Mouse (Mus musculus) midbrain, embryonic 16.5 days (tissue): ENCODE measurements at regions not wholly inside any gene's neighbourhood (a gene's known extent, or its start where the extent isn't known, plus 50 kb on each side); places are given as distances from the start of the nearest gene placed in this dataset.
A peak's percentile ranks its signal among the peaks of the same experiment; 100 is the strongest.

ENCODE experiments used
- ATAC-seq: fragments of 200-750 bp; cut with Nextera tagmentation; 2 replicates; pipeline ENCODE4 v1.8.0; 2017; ENCODE audit warnings: moderate TSS enrichment
- H3K27ac ChIP-seq: fragments of 300-500 bp; sonication (generic); 2 replicates; pipeline ENCODE4 v1.5.1; 2014; ENCODE audit warnings: mild to moderate bottlenecking, low read length, mixed read lengths
- H3K27me3 ChIP-seq: fragments of 300-500 bp; sonication (generic); 2 replicates; pipeline ENCODE4 v1.6.1; 2014; ENCODE audit warnings: low read depth, low read length, mixed read lengths; ENCODE audit not compliant: control insufficient read depth, insufficient read depth
- H3K36me3 ChIP-seq: fragments of 300-500 bp; sonication (generic); 2 replicates; pipeline ENCODE4 v1.6.1; 2014; ENCODE audit warnings: mild to moderate bottlenecking, low read length, moderate library complexity, mixed read lengths; ENCODE audit not compliant: control insufficient read depth, insufficient read depth
- H3K4me1 ChIP-seq: fragments of 300-500 bp; sonication (generic); 2 replicates; pipeline ENCODE4 v1.6.1; 2014; ENCODE audit warnings: mild to moderate bottlenecking, low read length, mixed read lengths; ENCODE audit not compliant: control insufficient read depth, insufficient read depth
- H3K4me2 ChIP-seq: fragments of 300-500 bp; sonication (generic); 2 replicates; pipeline ENCODE4 v1.6.1; 2014; ENCODE audit warnings: mild to moderate bottlenecking, low read length, mixed read lengths
- H3K4me3 ChIP-seq: fragments of 300-500 bp; sonication (generic); 2 replicates; pipeline ENCODE4 v1.5.1; 2014; ENCODE audit warnings: low read depth, mild to moderate bottlenecking, low read length, moderate library complexity, mixed read lengths
- H3K9ac ChIP-seq: fragments of 300-500 bp; sonication (generic); 2 replicates; pipeline ENCODE4 v1.6.1; 2014; ENCODE audit warnings: low read depth, low read length, mixed read lengths
- H3K9me3 ChIP-seq: fragments of 300-500 bp; sonication (generic); replicated peaks from 2 replicates; pipeline ENCODE4 v1.6.1; 2014; ENCODE audit warnings: mild to moderate bottlenecking, low read length, mixed read lengths; ENCODE audit not compliant: control insufficient read depth, poor library complexity, severe bottlenecking
- WGBS: fragments of 180-500 bp; shearing (Covaris S2); extraction: QIAGEN DNeasy Blood & Tissue Kit; methylation state at CpG from one replicate; pipeline ENCODE4 v1.1.7; 2014; 5-methylcytosine and 5-hydroxymethylcytosine counted together

DNA sequence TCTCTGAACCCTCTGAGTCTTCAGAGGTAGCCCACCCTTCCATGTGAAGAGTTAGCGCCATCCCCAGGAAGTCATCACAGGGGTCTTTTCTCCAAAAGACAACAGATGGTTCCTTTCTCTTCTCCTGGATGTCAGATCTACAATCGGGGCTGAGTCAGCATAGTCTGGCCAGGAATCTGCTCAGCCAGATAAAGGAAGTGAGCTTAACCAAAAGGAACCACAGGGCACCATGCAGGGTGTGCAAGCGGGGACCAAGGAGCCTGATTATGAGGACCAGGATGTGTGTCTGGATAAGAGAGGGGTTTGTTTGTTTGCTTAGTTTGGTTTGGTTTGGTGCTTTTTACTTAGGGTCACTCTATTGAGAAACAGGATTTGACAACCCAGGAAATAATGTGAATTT, 74.6 kb upstream of the Pcgf5 start:
- H3K27ac ChIP-seq, result no peak overlapping the region
- whole genome bisulfite sequencing, result 18% methylated on average over 3 of the region's 3 CpGs
- no peaks in the 10 kb centered on the region for H3K36me3 ChIP-seq
- no peak overlapping the region for H3K4me3 ChIP-seq
- H3K9ac ChIP-seq, result no peak overlapping the region
- no peaks in the 10 kb centered on the region for H3K4me1 ChIP-seq
- H3K9me3 ChIP-seq, result no peaks in the 10 kb centered on the region
- H3K4me2 ChIP-seq, result no peak overlapping the region
- H3K27me3 ChIP-seq, result no peaks in the 10 kb centered on the region
- peak; percentile 28; the same call in 1 of the 2 replicates for ATAC-seq

DNA sequence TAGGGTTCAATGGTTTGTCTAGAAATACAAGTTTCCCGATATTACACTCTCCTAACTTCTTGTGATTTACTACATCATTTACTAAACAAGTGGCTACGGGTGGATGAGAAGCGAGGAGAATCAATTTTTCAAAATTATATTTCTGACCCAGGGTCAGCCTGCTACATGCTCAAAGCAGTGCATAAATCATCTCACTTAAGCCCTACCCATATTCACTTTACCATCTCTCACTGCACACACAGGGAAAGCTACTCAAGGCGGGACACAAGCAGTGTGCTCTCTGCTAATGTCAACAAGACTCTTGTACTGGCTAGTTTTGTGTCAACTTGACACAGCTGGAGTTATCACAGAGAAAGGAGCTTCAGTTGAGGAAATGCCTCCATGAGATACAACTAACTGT, 62.6 kb upstream of the Pcgf5 start:
- 0 out of 2 replicates have a peak, but pooled peaks cover 2% of the 10 kb centered on the region for H3K9me3 ChIP-seq
- ATAC-seq, result no peak
- no peaks in the 10 kb centered on the region for H3K36me3 ChIP-seq
- H3K4me1 ChIP-seq, result no peaks in the 10 kb centered on the region
- no peak overlapping the region for H3K4me2 ChIP-seq
- 90% methylated on average over 4 of the region's 4 CpGs for WGBS
- H3K27me3 ChIP-seq, result no peaks in the 10 kb centered on the region
- no peak overlapping the region for H3K9ac ChIP-seq
- H3K4me3 ChIP-seq, result no peak overlapping the region
- no peak overlapping the region for H3K27ac ChIP-seq

DNA sequence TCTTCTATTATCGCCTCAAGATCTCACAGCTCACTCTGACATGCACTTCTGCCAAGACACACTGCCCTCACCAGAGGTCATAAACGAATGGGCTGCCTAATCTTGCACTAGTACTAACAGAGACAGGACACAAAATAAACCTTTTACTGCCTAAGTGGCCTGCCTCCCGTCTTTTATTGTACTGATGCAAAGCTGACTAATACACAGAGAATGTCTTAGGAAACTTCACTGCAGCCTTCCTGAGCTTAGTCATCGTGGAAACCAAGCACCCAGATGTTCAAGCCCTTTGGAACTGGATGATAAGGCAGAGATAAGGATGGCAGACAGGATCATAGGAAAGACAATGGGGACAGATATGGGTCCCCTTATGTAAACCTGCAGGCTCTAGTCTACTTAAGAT, 57.3 kb upstream of the Pcgf5 start:
- Histone ChIP-seq H3K4me3 (no peak overlapping the region), H3K4me2 (no peak overlapping the region), H3K4me1 (peaks cover 2% of the 10 kb centered on the region; the same call in 1 of the 2 replicates), H3K36me3 (no peaks in the 10 kb centered on the region), H3K27me3 (no peaks in the 10 kb centered on the region), H3K9ac (no peak overlapping the region), H3K27ac (no peak overlapping the region), H3K9me3 (0 out of 2 replicates have a peak, but pooled peaks cover 2% of the 10 kb centered on the region)
- ATAC-seq, result no peak
- 69% methylated on average over 4 of the region's 4 CpGs for WGBS

DNA sequence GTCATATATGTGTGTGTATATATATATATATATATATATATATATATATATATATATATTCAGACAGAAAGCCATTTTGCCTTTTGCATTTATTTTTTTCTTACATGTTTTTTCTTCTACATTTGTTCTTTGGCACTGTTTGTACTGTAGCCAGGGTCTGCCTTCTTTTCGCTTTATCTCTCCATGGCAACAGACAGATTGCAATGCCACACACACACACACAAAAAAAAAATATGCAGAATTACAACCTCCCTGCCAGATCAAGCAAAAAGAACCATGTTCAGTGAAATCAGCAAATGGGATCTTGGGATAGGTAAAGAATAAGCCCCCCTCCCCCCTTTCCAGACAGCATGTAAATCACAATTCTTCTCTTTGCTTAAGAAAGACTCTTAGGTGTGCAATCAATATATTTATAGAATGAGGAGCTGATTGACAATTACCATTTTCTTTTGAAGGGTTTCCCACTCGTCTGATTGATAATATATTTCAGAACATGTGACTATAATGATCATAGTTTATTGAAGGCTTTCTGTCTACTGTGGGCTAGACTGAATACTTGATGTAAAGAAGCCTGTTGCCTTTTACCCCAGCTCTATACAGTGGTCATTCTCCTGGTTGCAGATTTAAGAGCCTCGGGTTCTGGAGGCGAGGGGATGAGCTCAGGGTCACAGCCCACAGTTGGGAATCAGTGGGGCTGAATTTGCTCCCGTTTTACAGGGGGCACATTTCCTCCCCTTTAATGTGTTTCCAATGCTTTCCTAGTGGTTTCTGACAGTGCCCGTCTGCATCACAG, 54.7 kb upstream of the Pcgf5 start:
- Histone ChIP-seq H3K4me2 (no peak overlapping the region), H3K4me3 (no peak overlapping the region), H3K9ac (no peak overlapping the region), H3K36me3 (no peaks in the 10 kb centered on the region), H3K27me3 (no peaks in the 10 kb centered on the region), H3K4me1 (peaks cover 2% of the 10 kb centered on the region; the same call in 1 of the 2 replicates), H3K27ac (no peak overlapping the region), H3K9me3 (no peaks in the 10 kb centered on the region)
- 56% methylated on average over 6 of the region's 6 CpGs for WGBS
- peak; percentile 54 for ATAC-seq
